Mouse (Mus musculus) kidney, adult 18-20 months (tissue): ENCODE data around the gene Klk1b24.
"Not testable (repeated sequence)": the region's sequence is repeated elsewhere in the genome, so short reads cannot be mapped to it uniquely, and the experiment has no call there.

ENCODE experiments used
- DNase-seq: peaks from one replicate; pipeline ENCODE4 v3.0.0; 2021

Klk1b24 gene

GRCm38 (mm10) chr7:44187936-44188335, at the start of gene Klk1b24:
TSS of gene Klk1b24 (plus strand) at chr7:44188236.
- not testable (repeated sequence) for DNase-seq

- no peak for DNase-seq
Observed at GRCm38 (mm10) chr7:44179299-44180045, 8.6 kb upstream of the Klk1b24 start.

GRCm38 (mm10) chr7:44186516-44186915, 1.5 kb upstream of the Klk1b24 start:
- DNase-seq, result not testable (repeated sequence)

- DNase-seq, result not testable (repeated sequence)
Observed at GRCm38 (mm10) chr7:44193466-44193865, 5.4 kb downstream of the Klk1b24 start.

- DNase-seq, result no peak
Observed at GRCm38 (mm10) chr7:44197891-44198290, 9.9 kb downstream of the Klk1b24 start, which contains the start of gene Klk1b3. TSS of gene Klk1b3 (plus strand) at chr7:44198191.

- DNase-seq, result not testable (repeated sequence)
Observed at GRCm38 (mm10) chr7:44207135-44207534, 19.1 kb downstream of the Klk1b24 start, which contains the start of gene Klk1b4. TSS of gene Klk1b4 (plus strand) at chr7:44207435.

GRCm38 (mm10) chr7:44208307-44208706, 20.3 kb downstream of the Klk1b24 start:
- no peak for DNase-seq

GRCm38 (mm10) chr7:44215645-44216044, 27.6 kb downstream of the Klk1b24 start, which contains the start of gene Klk1b5:
TSS of gene Klk1b5 (plus strand) at chr7:44215945.
- no peak for DNase-seq

- DNase-seq, result not testable (repeated sequence)
Observed at GRCm38 (mm10) chr7:44221601-44222000, 33.6 kb downstream of the Klk1b24 start.

- not testable (repeated sequence) for DNase-seq
Observed at GRCm38 (mm10) chr7:44222335-44222734, 34.3 kb downstream of the Klk1b24 start.

GRCm38 (mm10) chr7:44225076-44225475, 37.0 kb downstream of the Klk1b24 start, which contains the start of gene Klk1:
TSS of gene Klk1 (plus strand) at chr7:44225360.
- peak; percentile 59 for DNase-seq

GRCm38 (mm10) chr7:44235909-44236308, 47.9 kb downstream of the Klk1b24 start, which contains the start of gene Gm36864:
TSS of gene Gm36864 (plus strand) at chr7:44236177.
- no peak for DNase-seq

- no peak for DNase-seq
Observed at GRCm38 (mm10) chr7:44239913-44240312, 51.9 kb downstream of the Klk1b24 start.

- DNase-seq, result no peak
Observed at GRCm38 (mm10) chr7:44240712-44241111, 52.7 kb downstream of the Klk1b24 start.

GRCm38 (mm10) chr7:44241163-44241562, 53.1 kb downstream of the Klk1b24 start:
- no peak for DNase-seq
